Mouse (Mus musculus) C2C12 (cell line): ENCODE measurements around the gene Kif20b.

ENCODE experiments used
- CEBPB ChIP-seq: IDR thresholded peaks from one replicate; pipeline ENCODE4 v1.6.1; 2011; ENCODE audit warnings: low read depth, mild to moderate bottlenecking, control low read depth, moderate library complexity
- CTCF ChIP-seq: IDR thresholded peaks from one replicate; pipeline ENCODE4 v1.5.1; 2011; ENCODE audit not compliant: control insufficient read depth, insufficient read depth, insufficient read length
- MAX ChIP-seq: IDR thresholded peaks from one replicate; pipeline ENCODE4 v1.6.1; 2011; ENCODE audit warnings: mild to moderate bottlenecking, control low read depth
- MYOG ChIP-seq: IDR thresholded peaks from one replicate; pipeline ENCODE4 v1.6.1; 2011; ENCODE audit not compliant: control insufficient read depth, insufficient read length; ENCODE audit errors: extremely low read depth

DNA sequence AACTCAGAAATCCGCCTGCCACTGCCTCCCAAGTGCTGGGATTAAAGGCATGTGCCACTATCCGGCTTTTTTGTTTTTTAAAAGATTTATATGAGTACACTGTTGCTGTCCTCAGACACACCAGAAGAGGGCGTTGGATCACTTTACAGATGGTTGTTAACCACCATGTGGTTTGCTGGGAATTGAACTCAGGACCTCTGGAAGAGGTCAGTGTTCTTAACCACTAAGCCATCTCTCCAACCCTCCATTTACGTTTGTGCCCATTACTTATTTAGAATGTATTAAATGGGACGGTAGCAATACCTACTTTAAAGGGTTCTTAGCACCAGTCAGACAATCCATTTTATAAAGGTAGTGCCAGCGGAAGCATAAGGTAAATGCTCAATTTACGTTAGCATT lies 909 bp upstream of the Kif20b start:
- TF ChIP-seq CTCF (no peak), CEBPB (no peak), MAX (no peak), MYOG (no peak)
